Mouse (Mus musculus) bone marrow, adult 2 months (tissue): Measurements from ENCODE around the gene Rad54l2.

ENCODE experiments used
- CTCF ChIP-seq: fragments of 200-500 bp; IDR thresholded peaks from 2 replicates; pipeline ENCODE4 v1.5.1; 2011; ENCODE audit warnings: low read length, control low read depth; ENCODE audit not compliant: control insufficient read depth, insufficient read depth
- POLR2A ChIP-seq: fragments of 200-500 bp; IDR thresholded peaks from 2 replicates; pipeline ENCODE4 v1.6.1; 2011; ENCODE audit warnings: low read depth, mild to moderate bottlenecking, control low read depth, low read length, borderline replicate concordance; ENCODE audit not compliant: control insufficient read depth

DNA sequence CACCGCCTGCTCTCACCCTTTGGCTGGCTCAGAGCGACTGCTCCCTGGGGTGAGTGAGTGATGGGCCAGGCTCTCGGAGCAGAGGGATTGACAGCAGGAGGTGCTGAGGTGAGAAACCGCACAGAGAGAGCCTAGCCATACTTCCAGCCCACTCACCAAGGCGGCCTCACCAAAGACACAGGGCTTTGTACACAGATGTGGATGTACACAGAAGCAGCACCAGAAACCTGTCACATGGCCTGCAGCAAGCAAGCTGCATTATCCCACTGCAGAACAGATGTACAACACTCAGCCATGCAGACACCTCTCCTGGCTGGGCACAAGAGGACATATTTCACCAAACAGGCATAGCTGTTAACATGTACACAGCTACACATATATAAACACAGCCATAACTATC, 131.4 kb downstream of the Rad54l2 start:
- TF ChIP-seq CTCF (no peak), POLR2A (no peak)
